Mouse (Mus musculus) midbrain, embryonic 14.5 days (tissue): ENCODE measurements around the gene Gm9125. TPM values are rescaled to one million over a fixed set of nuclear protein-coding genes. Genes with fewer than 3 reads are reported as not detected.
"Not testable (repeated sequence)": the region's sequence is repeated elsewhere in the genome, so short reads cannot be mapped to it uniquely, and the experiment has no call there.

ENCODE experiments used
- ATAC-seq: fragments of 200-750 bp; cut with Nextera tagmentation; 2 replicates; pipeline ENCODE4 v1.8.0; 2017; ENCODE audit warnings: moderate number of reproducible peaks, moderate library complexity; ENCODE audit not compliant: low FRiP score, low TSS enrichment
- DNase-seq: peaks from one replicate; pipeline ENCODE4 v3.0.0-alpha.2; 2015
- H3K27ac ChIP-seq: fragments of 300-500 bp; sonication (generic); replicated peaks from 2 replicates; pipeline ENCODE4 v1.5.1; 2014; ENCODE audit warnings: mild to moderate bottlenecking, low read depth, low read length, moderate library complexity
- H3K27me3 ChIP-seq: fragments of 300-500 bp; sonication (generic); 2 replicates; pipeline ENCODE4 v1.6.1; 2014; ENCODE audit warnings: low read length, control low read depth, mixed read lengths; ENCODE audit not compliant: control insufficient read depth, insufficient read depth
- H3K36me3 ChIP-seq: fragments of 300-500 bp; sonication (generic); 2 replicates; pipeline ENCODE4 v1.6.1; 2014; ENCODE audit warnings: low read length, control low read depth; ENCODE audit not compliant: control insufficient read depth, insufficient read depth
- H3K4me1 ChIP-seq: fragments of 300-500 bp; sonication (generic); 2 replicates; pipeline ENCODE4 v1.6.1; 2014; ENCODE audit warnings: mild to moderate bottlenecking, antibody characterized with exemption, low read length, control low read depth; ENCODE audit not compliant: control insufficient read depth, insufficient read depth
- H3K4me2 ChIP-seq: fragments of 300-500 bp; sonication (generic); 2 replicates; pipeline ENCODE4 v1.6.1; 2014; ENCODE audit warnings: mild to moderate bottlenecking, low read length, moderate library complexity
- H3K4me3 ChIP-seq: fragments of 300-500 bp; sonication (generic); replicated peaks from 2 replicates; pipeline ENCODE4 v1.5.1; 2014; ENCODE audit warnings: low read depth, low read length
- H3K9ac ChIP-seq: fragments of 300-500 bp; sonication (generic); replicated peaks from 2 replicates; pipeline ENCODE4 v1.6.1; 2014; ENCODE audit warnings: mild to moderate bottlenecking, low read length, moderate library complexity
- H3K9me3 ChIP-seq: fragments of 300-500 bp; sonication (generic); 2 replicates; pipeline ENCODE4 v1.6.1; 2016; ENCODE audit warnings: low read length, control low read depth, mixed read lengths; ENCODE audit not compliant: control insufficient read depth
- WGBS: fragments of 180-500 bp; shearing (Covaris S2); extraction: QIAGEN DNeasy Blood & Tissue Kit; methylation state at CpG from one replicate; pipeline ENCODE4 v1.1.7; 2014; 5-methylcytosine and 5-hydroxymethylcytosine counted together
- polyA plus RNA-seq: library from polyadenylated mRNA; unstranded; fragments of >200 nt; fragmentation: Nextera tagmentation; extraction: Ambion mirVana; gene quantifications from 2 replicates; pipeline ENCODE4 v1.2.1, GENCODE M21; 2014

The Gm9125 gene
- not detected in 2 replicates for polyA plus RNA-seq

DNA sequence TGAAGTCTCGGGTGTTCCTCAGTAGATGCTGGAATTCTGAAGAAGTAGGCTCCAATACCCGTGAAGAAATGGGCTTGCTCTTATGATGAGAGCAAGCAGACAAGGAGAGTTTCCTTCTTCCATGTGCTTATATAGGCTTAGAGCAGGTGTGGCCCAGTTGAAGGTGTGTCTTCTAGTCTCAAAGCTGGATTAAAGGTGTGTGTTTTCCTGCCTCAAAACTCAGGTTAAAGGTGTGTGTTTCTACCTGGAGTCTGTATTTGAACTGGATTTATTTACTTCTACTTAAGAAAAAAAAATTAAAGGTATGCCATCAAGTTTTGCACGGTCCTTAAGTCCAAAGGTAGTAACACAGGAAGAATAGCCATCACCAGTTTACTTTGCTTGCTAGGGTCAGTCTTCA lies at the start of gene Gm9125:
Gene Gm9125 (minus strand): TSS at position 101 of the 400 bp plus-strand sequence.
- not testable (repeated sequence) for H3K4me1 ChIP-seq, ATAC-seq, H3K9ac ChIP-seq, H3K4me2 ChIP-seq, H3K9me3 ChIP-seq, H3K36me3 ChIP-seq, DNase-seq, H3K4me3 ChIP-seq, H3K27ac ChIP-seq, H3K27me3 ChIP-seq
- WGBS, result 90% methylated on average over 1 of the region's 3 CpGs

GRCm38 (mm10) chr3:94072544-94072943 lies 17.9 kb upstream of the Gm9125 start, which contains the start of gene Gm10697:
TSS of gene Gm10697 (minus strand) at chr3:94072644.
- not testable (repeated sequence) for H3K4me1 ChIP-seq, DNase-seq, H3K9me3 ChIP-seq, H3K4me3 ChIP-seq, H3K9ac ChIP-seq, H3K4me2 ChIP-seq, H3K27me3 ChIP-seq, H3K27ac ChIP-seq, H3K36me3 ChIP-seq, ATAC-seq
- 80% methylated on average over 1 of the region's 3 CpGs for WGBS

- not testable (repeated sequence) for H3K9me3 ChIP-seq, H3K4me3 ChIP-seq, DNase-seq, H3K4me2 ChIP-seq, H3K27me3 ChIP-seq, H3K27ac ChIP-seq, ATAC-seq, H3K9ac ChIP-seq, H3K36me3 ChIP-seq, H3K4me1 ChIP-seq
- no CpG with 5 or more reads among the region's 5 CpGs for WGBS
Observed at GRCm38 (mm10) chr3:94049566-94050121, 5.0 kb downstream of the Gm9125 start.

GRCm38 (mm10) chr3:94038241-94038640 lies 16.4 kb downstream of the Gm9125 start:
- not testable (repeated sequence) for H3K27me3 ChIP-seq, H3K4me2 ChIP-seq, H3K36me3 ChIP-seq, H3K4me1 ChIP-seq, H3K27ac ChIP-seq, DNase-seq, H3K9ac ChIP-seq, ATAC-seq, H3K4me3 ChIP-seq, H3K9me3 ChIP-seq
- WGBS, result 90% methylated on average over 1 of the region's 1 CpGs

DNA sequence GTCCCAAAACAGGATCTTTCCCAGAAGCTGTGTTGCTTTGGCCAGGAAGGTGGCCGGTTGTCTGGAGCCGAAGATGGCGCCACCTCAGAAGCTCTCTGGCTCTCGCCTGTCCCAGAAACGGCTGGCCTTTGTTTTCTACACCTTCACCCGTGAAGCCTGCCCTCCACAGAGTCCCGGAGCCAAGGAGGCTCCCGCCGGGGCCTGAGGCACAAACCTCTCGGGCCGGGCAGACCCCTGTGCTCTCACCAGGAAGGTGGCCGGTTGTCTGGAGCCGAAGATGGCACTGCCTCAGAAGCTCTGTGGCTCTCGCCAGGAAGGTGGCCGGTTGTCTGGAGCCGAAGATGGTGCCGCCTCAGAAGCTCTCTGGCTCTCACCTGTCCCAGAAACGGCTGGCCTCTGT lies 20.3 kb downstream of the Gm9125 start:
- H3K36me3 ChIP-seq, H3K27ac ChIP-seq, H3K4me2 ChIP-seq, H3K4me3 ChIP-seq, H3K9ac ChIP-seq, H3K4me1 ChIP-seq, DNase-seq, ATAC-seq, H3K9me3 ChIP-seq, H3K27me3 ChIP-seq: not testable (repeated sequence)
- whole genome bisulfite sequencing, result 90% methylated on average over 17 of the region's 18 CpGs

Other genes with a start within 250 kb of the Gm9125 start
- not detected in 2 replicates for gene Tdpoz3, start 228.9 kb downstream of the Gm9125 start, polyA plus RNA-seq
- not detected in 2 replicates for gene Gm9117, start 111.3 kb downstream of the Gm9125 start, polyA plus RNA-seq
- not detected in 2 replicates for gene Tdpoz5, start 93.6 kb downstream of the Gm9125 start, polyA plus RNA-seq
- gene Gm10697, start 17.8 kb upstream of the Gm9125 start, polyA plus RNA-seq, result not detected in 2 replicates
- gene Gm10696, start 123.3 kb upstream of the Gm9125 start, polyA plus RNA-seq, result not detected in 2 replicates
- not detected in 2 replicates for gene Gm5286, start 141.8 kb upstream of the Gm9125 start, polyA plus RNA-seq
- not detected in 2 replicates for gene Gm4778, start 209.2 kb upstream of the Gm9125 start, polyA plus RNA-seq